Mouse (Mus musculus): ENCODE data around the gene Btbd11.

Btbd11 gene

GRCm38 (mm10) chr10:85590043-85590442, 203.4 kb downstream of the Btbd11 start:
- no peak for DNase-seq (ENCODE audit: low spot score in 2 of 2)

GRCm38 (mm10) chr10:85591296-85591695, 204.7 kb downstream of the Btbd11 start:
- DNase-seq (ENCODE audit: low spot score in 2 of 2): no peak

- DNase-seq (ENCODE audit: low spot score in 2 of 2): no peak
Measured at GRCm38 (mm10) chr10:85591986-85592385, 205.4 kb downstream of the Btbd11 start.

- DNase-seq (ENCODE audit: low spot score in 2 of 2): no peak
Measured at GRCm38 (mm10) chr10:85596301-85596700, 209.7 kb downstream of the Btbd11 start.

- peak in 1 of 2 experiments; percentile 4 for DNase-seq (ENCODE audit: low spot score in 2 of 2)
Measured at GRCm38 (mm10) chr10:85598093-85598599, 211.5 kb downstream of the Btbd11 start.

- DNase-seq (ENCODE audit: low spot score in 2 of 2): peak; percentile 3 to 33
Measured at GRCm38 (mm10) chr10:85598603-85599542, 212.3 kb downstream of the Btbd11 start.

- DNase-seq (ENCODE audit: low spot score in 2 of 2): no peak
Measured at GRCm38 (mm10) chr10:85602546-85602945, 215.9 kb downstream of the Btbd11 start.

GRCm38 (mm10) chr10:85604556-85604955, 217.9 kb downstream of the Btbd11 start:
- no peak for DNase-seq (ENCODE audit: low spot score in 2 of 2)

GRCm38 (mm10) chr10:85608550-85609278, 222.1 kb downstream of the Btbd11 start:
- no peak for DNase-seq (ENCODE audit: low spot score in 2 of 2)

- no peak for DNase-seq (ENCODE audit: low spot score in 2 of 2)
Measured at GRCm38 (mm10) chr10:85617080-85617479, 230.5 kb downstream of the Btbd11 start.

- no peak for DNase-seq (ENCODE audit: low spot score in 2 of 2)
Measured at GRCm38 (mm10) chr10:85617501-85618417, 231.1 kb downstream of the Btbd11 start.

GRCm38 (mm10) chr10:85621067-85621466, 234.5 kb downstream of the Btbd11 start:
- peak; percentile 17 to 27 for DNase-seq (ENCODE audit: low spot score in 2 of 2)

- DNase-seq (ENCODE audit: low spot score in 2 of 2): peak; percentile 30 to 45
Measured at GRCm38 (mm10) chr10:85624504-85625169, 238.0 kb downstream of the Btbd11 start.

GRCm38 (mm10) chr10:85625170-85625686, 238.6 kb downstream of the Btbd11 start:
- DNase-seq (ENCODE audit: low spot score in 2 of 2): no peak

GRCm38 (mm10) chr10:85632030-85632429, 245.4 kb downstream of the Btbd11 start:
- no peak for DNase-seq (ENCODE audit: low spot score in 2 of 2)

GRCm38 (mm10) chr10:85633577-85633976, 247.0 kb downstream of the Btbd11 start:
- no peak for DNase-seq (ENCODE audit: low spot score in 2 of 2)

- no peak for DNase-seq (ENCODE audit: low spot score in 2 of 2)
Measured at GRCm38 (mm10) chr10:85637580-85637979, 251.0 kb downstream of the Btbd11 start.

GRCm38 (mm10) chr10:85638141-85638540, 251.5 kb downstream of the Btbd11 start:
- no peak for DNase-seq (ENCODE audit: low spot score in 2 of 2)

GRCm38 (mm10) chr10:85639581-85639980, 253.0 kb downstream of the Btbd11 start:
- peak in 1 of 2 experiments; percentile 9 for DNase-seq (ENCODE audit: low spot score in 2 of 2)

- DNase-seq (ENCODE audit: low spot score in 2 of 2): no peak
Measured at GRCm38 (mm10) chr10:85640408-85640807, 253.8 kb downstream of the Btbd11 start.

All from urinary bladder, adult 18-20 months (tissue).